Mouse (Mus musculus) naive thymus-derived CD4-positive, alpha-beta T cell, adult 2 months (primary cell): Measurements from ENCODE around the gene Gimap1.

ENCODE experiments used
- DNase-seq: peaks from one replicate; pipeline ENCODE4 v3.0.0-alpha.2; 2011; ENCODE audit warnings: low read depth

Gimap1 gene

DNA sequence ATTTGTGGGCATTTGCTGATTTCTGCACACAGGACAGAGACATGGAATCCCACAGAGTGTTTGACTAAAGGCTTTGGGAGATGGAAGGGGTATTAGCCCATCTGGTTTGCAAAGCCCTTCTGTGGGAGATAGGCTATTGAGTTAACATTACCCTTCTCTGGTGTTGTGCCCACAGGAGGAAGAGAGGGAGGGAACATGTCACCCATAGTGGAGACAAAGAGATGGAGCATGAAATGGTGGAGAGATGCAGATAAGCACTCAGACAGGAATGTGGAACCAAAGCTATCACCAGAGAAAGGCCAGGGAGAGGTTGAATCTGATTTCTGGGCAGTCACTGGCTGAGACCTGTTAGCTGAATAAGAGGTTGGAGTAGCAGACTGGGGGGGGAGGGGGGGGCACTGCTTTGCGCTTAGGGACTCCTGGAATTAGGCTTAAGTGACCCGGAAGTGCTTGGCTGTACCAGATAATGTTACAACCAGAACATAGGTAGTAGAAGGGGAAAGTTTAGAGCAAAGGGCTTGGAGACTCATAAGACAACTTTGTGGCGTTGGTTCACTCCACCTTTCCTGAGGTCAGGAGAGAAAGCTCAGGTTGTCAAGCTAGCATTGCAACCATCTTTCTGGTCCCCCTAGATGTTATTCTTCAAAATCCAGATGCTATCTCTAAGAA is 1.8 kb downstream of the Gimap1 start:
- DNase-seq = peak; percentile 69

DNA sequence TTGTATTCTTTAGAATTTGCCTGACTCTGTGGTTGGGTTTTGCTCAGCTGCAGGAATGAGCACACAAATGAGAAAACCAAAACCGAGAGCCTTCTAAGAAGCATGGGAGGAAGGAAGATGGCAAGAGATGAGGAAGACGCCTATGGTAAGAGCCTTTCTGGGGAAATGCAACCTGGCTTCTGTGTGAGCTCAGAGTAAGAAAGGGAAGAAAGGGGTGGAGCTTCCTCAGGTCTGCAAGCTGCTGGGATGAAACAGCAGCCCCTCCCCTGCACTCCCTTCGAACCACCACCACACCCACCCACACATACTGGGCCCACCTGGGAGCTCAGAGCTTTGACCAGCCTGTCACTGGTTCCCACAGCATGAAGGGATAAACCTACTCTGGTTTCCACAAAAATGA is 2.4 kb downstream of the Gimap1 start:
- peak; percentile 67 for DNase-seq

DNA sequence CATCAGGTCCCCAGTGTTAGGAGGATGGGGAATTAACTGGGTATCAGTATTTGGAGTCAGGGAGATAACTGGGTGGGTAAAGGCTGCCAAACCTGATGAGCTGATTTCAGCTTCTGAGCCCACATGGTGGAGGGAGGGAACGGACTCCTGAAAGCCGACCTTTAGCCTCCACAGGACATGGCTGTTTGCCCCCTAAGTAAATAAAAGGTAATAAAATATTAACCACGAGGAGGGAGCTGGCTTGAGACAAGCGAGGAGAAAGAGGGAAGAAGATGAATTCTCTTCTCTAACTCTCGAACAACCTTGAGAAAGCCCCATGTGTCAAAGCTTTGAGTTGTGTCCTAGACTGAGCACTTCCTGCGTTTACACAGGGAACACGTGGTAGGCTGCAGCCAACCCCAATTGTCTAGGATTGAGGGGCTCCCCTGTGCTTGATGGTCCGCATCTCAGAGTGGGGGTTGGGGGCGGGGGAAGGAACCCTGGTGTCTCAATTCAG is 2.9 kb downstream of the Gimap1 start:
- DNase-seq = peak; percentile 65

DNA sequence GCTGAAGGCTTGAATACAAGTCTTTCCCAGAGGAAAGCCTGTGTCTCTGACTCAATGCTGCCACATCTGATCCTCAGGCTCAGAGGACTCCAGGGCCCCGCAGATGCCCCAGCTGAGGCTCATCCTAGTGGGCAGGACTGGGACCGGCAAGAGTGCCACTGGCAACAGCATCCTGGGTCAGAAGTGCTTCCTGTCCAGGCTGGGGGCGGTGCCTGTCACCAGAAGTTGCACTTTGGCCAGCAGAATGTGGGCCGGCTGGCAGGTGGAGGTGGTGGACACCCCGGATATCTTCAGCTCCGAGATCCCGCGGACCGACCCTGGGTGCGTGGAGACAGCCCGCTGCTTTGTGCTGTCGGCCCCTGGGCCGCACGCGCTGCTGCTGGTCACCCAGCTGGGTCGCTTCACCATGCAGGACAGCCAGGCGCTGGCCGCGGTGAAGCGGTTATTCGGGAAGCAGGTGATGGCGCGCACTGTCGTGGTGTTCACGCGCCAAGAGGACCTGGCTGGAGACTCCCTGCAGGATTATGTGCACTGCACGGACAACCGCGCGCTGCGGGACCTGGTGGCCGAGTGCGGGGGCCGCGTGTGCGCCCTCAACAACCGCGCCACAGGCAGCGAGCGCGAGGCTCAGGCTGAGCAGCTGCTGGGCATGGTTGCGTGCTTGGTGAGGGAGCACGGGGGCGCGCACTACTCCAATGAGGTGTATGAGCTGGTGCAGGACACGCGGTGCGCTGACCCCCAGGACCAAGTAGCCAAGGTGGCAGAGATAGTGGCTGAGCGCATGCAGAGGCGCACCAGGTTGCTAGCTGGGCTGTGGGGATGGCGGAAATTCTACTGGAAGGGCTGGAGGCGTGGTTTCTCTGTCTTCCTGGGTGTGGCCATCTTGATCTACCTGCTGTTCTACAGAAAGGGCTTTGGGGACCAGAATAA is 3.8 kb downstream of the Gimap1 start:
- DNase-seq = peak; percentile 74

DNA sequence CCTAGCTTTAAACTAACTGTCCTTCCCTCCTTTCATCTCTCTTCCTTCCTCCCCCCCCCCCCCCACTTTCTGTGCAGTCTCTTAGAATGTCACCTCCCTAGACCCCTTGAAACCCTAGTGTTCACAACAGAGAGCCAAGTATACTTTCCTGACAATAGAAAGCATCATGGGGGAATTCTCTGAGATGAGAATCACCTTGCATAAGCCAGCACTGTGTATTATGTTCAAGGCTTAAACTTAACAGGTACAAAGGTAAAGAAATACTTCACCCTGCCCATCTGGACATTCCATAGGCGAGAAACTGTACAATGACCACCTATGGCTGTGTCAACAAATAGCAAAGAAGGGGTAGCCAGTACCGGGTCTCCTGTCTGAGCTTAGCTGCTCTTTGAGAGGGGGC is 6.6 kb downstream of the Gimap1 start:
- peak; percentile 63 for DNase-seq

DNA sequence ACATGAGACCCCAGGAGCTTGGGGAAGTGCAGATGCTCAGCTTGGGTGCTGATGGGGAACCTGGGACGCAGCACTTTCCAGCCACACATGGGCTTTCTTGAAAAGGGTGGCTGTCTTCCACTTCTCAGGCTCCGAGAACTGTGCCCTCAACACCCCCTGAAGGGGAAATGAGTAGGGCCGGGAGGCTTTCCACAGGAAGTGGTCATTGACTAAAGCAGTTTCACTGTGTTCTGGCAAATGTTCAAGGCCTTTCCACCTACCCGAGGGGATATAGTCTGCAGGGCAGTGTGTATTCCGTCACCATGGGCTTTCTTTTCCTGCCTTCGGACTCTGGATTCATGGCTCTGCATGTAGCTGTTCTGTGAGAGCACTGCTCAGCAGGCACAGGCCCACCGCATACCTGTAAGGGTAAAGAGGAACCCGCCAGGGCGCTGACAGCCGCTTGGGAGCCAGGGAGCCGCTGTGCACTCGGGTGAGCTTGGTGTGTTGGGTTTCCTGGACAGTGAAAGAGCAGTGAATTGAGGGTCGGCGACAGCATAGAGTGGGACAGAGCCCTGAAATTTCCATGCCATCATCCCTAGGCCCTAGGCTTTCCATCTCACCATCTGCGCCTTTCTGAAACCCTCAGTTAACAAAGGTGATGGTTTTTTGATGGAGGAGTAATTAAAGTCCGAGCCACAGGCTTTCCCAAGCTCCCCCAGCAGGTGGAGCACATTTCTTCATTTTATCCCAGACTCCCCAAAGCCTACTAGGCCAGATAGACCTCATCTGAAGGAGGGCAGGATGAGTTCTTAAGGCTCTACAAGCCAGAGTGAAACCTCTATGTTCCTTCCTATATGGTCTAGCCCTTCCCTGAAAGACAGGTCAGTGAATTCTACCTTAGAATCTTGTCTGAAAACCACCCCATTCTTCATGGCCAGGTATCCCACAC is 7.4 kb downstream of the Gimap1 start, which contains the start of gene Gimap5:
Gene Gimap5 (plus strand): TSS at position 239 of the 931 bp plus-strand sequence.
- DNase-seq = peak; percentile 85

DNA sequence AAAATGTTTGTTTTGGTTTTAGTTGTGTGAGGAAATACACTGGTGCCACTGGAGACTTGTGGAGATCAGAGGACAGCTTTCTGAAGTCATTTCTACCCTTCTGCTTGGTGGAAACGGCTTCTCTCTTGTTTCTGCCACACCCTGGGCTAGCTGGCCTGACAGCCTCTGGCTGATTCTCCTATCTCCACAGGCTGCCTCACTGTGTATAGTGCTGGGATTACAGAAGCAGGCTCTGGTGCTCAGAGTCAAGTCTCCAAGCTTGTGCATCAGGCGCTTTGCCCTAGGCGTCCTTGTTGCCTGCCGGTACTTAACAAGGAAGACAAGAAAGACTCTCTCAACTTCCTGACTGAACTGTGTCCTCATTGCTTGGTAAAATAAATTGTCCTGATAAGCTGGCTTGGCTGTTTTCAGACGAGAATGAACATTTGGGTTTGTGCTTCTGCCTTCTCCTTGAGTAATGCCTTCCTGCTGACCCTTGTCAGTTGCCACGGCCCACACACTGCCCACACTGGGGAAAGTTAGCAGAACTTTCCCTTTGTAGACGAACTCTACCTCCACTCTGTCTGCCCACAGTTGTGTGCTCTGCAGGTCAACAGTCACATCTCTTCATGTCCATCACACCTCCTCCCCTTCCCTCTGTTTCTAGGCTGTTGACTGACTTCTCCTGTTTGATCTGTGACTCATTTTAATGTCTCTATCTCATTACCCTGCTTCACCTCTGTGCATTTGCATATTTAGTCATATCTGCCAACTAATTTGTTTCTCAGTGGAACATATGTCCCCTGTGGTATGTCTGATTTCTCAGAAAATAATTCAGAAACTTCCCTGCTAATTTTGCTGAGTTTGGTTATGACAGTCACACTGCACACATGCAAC is 8.5 kb downstream of the Gimap1 start:
- peak; percentile 76 for DNase-seq

DNA sequence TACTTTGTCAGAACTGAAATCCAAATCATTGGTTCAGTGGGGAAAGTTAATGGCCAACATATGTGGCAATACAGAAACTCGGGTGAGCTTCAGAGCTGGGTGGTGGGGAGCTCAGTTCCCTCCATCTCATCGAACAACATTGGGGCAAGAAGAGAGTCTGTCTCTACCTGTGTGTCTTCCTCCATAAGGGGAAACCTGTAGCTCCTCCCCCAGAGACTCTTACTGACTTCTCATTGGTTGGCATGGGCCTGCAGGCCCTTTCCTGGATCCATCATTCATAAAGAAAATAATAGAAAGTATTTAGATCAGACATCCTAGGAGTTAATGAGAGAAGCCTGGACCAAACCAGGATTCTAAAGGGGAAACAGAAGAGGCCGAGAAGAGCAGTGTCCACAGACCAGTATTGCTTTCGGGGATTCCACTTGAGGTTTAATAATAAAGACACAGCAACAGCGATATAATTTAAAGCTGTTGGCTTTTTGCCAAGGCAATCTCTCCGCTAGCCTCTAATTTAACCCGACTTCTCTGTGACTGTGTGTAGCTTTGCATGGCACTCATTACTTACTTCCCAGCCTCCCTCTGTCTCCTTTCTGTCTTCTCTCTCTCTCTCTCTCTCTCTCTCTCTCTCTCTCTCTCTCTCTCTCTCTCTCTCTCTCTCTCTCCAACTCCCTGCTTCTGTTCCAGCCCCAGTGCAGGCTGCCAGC is 24.9 kb downstream of the Gimap1 start:
- DNase-seq = no peak

DNA sequence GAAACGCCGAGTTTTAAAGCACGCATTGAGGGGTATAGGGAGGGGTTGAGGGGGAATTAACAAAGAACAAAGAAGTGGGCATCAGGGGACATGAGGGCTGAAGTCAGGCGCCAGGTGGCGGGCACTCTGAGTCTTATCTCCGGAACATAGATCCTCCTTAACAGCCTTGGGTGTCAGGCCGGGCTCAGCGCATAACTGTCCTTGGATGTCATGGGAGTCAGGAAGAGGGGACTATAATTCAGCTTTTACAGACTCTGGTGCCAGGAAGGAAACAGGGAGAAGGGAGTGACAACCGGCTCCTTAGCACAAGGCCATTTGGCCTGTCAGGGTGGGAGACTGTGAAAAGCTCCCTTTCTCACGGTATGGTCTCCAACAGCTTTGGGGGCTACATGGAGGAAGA is 25.6 kb downstream of the Gimap1 start:
- no peak for DNase-seq

DNA sequence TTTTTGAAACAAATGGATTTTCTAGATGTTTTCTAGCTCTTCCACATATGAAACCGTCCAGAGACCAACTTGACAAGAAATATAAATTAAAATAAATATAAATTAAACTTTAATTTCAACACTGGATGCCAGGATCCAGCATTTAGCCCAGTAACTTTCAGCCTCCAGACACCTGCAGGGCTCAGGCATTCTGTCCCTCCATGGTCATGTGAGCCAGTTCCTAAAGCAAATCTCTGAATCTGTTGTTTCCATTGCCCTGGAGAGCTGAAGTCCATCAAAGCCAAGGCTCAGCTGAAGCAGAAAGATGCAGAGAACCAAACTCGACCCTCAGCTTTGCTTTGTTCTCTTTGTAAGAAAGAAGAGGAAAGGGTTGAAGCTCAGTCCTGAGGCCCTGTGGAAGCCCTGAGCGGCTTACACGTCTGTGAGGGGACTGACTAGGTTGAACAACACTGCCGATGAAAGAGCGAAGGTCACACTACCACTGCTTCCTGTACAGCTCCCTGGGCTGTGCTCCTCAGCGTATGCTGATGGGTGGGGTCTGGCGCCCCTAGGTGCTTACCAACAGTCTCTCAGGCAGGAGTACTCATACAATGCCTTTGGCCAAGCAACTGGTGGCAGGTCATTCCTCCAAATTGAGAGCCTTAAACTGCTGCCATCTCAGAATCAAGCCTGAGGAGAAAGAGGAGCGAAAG is 29.5 kb downstream of the Gimap1 start:
- peak; percentile 81 for DNase-seq

DNA sequence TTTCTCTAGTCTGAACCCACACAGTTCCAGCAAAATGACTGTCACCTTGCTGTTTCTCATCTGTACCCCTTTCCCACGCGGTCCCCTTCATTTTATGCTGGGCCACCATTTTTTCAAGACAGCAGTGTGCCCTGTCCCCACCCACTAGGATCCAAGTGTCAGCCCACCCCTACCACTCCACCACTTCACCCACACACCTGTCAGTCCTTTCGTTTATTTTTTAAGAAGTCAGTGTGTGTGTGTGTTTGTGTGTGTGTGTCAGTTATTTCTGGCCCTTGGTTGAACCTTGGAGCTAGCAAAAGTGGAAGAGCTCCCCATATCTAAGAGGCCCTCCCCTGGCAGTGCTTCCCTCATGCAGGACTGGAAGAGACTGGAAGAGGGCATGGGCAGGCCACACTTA is 30.1 kb downstream of the Gimap1 start:
- no peak for DNase-seq

DNA sequence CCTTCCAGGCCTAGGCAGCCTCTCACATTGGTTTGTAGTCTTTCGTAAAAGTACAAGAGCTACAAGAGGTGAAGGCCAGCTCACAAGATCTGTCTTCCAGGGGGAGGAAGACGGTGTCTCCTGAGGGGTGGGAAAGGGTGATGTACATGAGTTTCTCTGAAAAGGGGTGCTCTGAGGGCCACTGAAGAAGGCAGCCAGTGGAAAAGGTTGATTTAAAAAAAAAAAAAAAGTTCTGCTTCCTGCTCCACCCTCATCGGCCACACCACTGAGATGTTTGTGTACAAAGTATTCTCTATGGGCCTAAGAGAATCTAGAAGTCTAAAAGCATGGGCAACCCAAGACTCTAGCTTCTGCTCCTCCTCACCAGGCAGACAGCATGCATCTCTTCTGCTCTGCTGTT is 31.8 kb downstream of the Gimap1 start, which contains the start of gene Gimap3:
Gene Gimap3 (minus strand): TSS at position 156 of the 400 bp plus-strand sequence.
- peak; percentile 81 for DNase-seq

DNA sequence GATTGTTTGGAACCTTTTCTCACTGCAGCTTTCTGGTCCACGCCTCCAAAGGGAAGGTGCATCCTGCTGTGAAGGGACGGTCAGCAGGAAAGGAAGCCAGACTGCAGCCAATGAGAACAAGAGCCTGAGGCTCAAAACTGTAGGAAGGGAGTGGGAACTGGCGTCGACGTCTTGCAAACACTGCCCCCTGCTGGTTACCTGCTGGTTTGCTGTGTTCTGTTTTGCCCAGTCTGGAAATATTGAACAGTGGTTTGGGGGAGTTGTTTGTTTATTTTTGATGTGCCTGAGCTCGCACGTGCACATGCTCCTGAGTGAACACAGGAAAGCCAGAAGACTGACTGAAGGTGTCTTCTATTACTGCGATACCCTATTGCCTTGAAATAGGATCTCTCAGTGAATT is 33.2 kb downstream of the Gimap1 start:
- DNase-seq = peak; percentile 91

DNA sequence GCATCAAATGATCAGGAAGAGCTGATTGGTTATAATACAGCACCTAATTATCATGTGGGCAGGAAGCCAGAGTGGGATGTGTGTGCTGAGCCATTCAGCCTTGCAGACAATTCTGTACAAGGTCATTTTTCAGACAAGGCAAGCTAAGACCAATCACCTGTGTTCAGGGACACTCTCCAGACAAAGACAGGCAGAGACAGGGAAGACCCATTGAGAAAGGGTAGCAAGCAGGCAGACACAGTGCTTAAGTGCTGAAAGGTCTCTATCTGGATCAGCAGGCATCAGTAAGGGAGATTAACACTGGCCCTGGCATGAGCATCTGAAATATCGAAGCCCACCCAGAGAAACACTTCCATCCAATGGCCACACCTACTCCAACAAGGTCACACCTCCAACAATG is 45.6 kb downstream of the Gimap1 start:
- DNase-seq = no peak

DNA sequence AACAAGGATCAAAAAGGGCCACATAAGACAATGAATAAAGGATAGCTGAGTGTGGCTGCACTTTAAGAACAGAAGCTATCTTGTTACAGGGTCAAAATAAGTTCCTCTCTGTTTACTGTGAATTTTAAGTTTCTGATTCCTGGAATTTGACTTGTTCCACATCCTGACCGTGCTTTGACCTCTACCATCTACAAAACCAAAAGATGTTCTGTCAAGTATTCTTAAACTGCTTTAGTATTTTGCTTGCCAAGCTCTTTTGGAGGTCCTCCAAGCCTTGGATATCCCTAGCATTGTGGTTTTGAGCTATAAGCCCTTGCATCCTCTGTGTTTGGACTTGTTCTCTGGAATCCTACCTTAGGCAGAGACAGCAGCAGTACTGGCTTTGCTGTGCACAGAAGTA is 46.3 kb downstream of the Gimap1 start:
- DNase-seq = no peak

DNA sequence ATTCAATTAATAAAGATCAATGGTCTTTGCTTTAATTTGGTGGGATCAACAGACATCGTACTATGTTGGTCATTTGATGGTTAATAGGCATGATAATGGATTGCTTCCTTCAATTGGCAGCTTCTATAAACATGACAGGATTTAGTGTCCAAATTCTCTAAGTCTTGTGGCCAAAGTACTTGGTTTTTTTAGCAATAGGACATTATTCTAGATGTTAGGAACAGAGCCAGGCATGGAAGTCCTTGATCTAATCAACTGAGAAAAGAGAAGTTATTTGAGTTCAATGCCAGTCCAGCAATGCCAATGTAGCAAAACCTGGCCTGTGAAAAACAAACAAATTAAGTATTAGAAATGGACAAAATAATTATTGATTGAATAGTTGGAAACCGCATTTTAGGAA is 46.7 kb downstream of the Gimap1 start:
- DNase-seq = no peak

DNA sequence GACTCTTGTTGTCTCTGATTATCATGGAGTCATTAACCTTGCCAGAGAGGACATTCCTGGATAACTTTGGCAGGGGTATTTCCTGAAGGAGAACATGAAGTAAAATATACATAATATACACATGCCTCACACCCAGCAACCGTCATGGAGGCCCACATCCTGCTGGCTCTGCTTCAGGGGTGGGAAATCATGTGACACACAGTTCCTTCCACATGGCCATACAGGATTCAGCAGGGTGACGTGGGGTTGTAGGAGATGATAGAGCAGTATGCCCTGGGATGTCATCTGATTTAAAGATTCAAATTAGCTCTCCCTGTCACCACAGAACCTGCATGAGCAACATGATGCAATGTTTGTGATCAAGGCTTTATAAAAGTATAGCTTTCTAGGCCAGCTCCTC is 49.0 kb downstream of the Gimap1 start:
- no peak for DNase-seq
